Mouse (Mus musculus) adrenal gland (tissue): ENCODE data around the gene Gm498.

Source experiments
- intact Hi-C: fragments of 180-260 bp; cut with DNase I; formaldehyde crosslinking; loops from one replicate; pipeline ENCODE4 v1.15.1; 2025
- microRNA-seq, 2 experiments: library from miRNA; unstranded; fragments of <30 nt; microRNA quantifications; one replicate each; pipeline ENCODE4; 2019

Gm498 gene

GRCm38 (mm10) chr7:143891146-143891545, 24.5 kb downstream of the Gm498 start:
- intact Hi-C loops = no loop called here

DNA sequence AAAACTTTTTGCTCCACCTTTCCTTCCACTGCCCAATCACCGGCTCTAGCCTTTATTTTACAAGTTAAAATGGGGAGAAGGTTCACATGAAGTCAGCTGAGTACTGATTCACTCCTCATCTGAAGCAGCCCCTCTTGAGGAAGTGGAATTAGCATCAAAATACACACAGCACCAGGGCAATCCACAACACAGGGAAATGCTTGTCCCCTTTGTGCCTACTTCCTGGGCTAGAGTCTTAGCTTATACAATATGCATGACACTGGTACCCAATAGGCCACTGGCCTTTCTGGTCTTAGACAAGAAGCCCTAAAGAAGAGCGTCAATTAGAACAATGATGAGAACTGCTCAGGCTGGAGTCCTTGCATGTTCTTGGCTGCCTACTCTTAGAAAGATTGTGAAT, 25.7 kb downstream of the Gm498 start:
- intact Hi-C loops = no loop called here

- intact Hi-C loops = no loop called here
Measured at GRCm38 (mm10) chr7:143900667-143901066, 34.0 kb downstream of the Gm498 start.

- intact Hi-C loops = loop anchor here (5.0 kb wide), 1 partner anchor 83 kb away; the partner anchor contains the start of genes Dhcr7 and Nadsyn1
Measured at GRCm38 (mm10) chr7:143905176-143905575, 38.5 kb downstream of the Gm498 start.

GRCm38 (mm10) chr7:143905606-143906005, 39.0 kb downstream of the Gm498 start:
- intact Hi-C loops = loop anchor here (5.0 kb wide), 1 partner anchor 83 kb away; the partner anchor contains the start of genes Dhcr7 and Nadsyn1

DNA sequence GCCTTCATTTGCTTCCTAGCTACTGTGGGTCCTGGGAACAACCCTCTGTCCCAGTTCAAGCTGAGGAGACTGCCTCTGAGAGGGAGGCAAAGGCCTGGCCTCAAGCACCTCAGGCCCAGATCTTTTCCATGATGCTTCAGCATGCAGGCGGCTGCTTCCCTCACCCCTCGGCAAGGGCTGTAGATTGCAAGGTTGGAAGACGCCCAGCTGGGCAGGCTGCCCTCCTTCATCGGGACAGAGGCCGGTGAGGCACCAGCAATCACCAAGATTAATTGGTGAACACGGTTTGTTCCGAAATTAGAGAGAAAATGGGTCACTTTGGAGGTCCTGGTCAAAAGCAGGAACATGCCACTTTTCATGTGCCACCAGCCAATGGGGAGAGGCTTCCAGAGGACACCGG, 47.0 kb downstream of the Gm498 start:
- intact Hi-C loops = no loop called here

DNA sequence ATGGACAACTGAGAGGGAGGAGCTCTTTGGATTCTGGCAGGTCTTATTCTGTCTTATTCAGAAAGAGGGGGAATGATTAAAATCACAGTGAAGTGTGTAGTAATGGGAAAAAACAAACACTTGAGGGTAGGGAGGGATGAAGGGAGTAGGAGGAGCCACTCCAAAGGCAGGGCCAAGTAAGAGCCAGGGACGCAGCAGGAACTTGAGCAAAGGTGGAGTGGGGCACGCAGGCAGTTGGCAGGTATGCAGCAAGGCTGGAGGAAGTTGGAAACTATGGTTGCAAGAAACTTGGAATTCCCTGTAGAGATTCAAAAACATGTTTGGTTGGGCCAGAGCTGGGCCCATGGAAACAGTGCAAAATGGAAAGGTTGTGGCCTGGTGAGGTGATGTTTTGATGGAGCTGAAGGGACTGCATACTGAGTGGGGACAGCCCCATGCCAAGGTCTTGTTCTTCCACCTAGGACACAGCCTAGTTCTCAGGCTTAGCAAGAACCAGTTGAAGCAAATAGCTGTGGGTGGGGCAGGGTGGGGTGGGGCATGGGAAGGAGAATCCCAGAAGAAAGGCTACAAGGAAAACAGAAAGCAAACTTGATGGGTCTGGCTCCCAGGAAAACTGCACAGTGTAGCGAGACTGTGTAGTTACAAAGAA, 52.5 kb downstream of the Gm498 start:
- intact Hi-C loops = no loop called here

DNA sequence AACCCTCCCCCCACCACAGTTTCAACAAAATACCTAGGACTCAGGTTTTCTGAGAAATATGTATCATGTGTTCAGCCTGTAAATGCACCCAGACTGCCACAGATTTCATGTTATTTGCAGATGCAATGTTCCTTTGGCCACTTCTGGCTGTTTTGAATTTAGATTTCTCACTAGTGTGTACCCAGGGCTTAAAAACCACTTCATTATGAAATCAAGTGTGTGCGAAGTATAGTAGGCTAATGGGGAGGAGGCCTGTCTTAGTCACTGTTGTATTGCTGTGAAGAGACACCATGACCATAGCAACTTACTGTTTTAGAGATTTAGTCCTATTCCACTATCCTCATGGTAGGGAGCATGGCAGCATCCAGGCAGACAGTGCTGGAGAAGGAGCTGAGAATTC, 63.3 kb downstream of the Gm498 start:
- intact Hi-C loops = no loop called here

GRCm38 (mm10) chr7:143938647-143939046, 72.0 kb downstream of the Gm498 start:
- intact Hi-C loops = no loop called here

DNA sequence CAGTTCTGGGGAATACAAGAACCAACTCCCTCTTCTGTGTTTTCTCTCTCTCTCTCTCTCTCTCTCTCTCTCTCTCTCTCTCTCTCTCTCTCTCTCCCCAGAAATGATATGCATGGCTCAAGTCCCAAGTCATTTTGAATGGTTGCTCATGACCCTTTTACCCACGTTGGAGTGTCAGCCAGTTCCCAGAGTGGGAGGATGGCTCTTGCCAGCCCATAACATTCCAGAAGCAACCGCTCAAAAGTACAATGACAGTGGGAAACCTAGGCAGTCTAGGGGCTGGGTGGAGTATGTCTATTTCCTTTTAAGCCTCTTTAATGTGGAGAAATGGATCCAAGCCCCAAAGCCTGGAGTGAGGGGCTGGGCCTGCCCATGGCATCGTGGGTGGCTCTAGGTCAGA, 72.8 kb downstream of the Gm498 start:
- intact Hi-C loops = no loop called here

DNA sequence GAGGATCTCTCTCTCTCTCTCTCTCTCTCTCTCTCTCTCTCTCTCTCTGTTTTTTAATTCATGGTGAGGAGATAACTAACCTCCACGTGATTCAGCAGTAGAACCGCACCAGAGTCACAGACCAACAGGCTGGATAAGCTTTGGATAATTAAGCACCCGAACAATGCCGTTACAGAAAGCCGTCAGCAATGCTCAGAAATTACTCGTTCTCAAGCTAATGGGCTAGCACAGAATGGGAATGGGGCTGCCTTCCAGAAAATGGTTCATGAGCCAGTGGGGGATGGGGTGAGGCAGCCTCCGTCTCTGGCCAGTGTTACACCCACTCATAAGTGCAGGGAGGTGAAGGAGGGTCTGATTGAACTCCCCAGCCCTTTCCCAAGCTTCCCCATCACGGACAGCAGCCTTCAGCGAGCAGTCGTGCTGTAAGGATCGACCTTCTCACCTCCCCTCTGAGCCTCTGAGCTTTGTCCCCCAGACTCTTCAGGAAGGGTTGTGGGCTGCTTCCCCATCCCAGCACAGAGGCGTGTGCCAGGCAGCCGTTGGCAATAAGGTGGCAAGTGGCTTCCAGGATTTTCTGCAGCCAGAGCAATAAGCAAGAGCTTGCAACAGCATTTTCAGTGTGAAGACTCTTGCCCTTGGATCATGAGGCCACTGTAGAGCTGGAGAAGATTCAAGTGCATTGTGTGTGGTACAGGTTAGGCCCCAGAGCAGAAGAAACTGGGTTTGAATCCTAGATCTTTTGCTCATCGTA, 76.5 kb downstream of the Gm498 start:
- intact Hi-C loops = no loop called here

GRCm38 (mm10) chr7:143944421-143944980, 77.9 kb downstream of the Gm498 start:
- intact Hi-C loops = no loop called here

Small RNA genes within 50 kb of the gene (microRNA-seq; reads per million reads assigned to microRNA genes)
- 0 reads per million in 2 experiments for gene Mir6404
